Mouse (Mus musculus): ENCODE measurements around the gene Lefty2. TPM values are rescaled to one million over a fixed set of nuclear protein-coding genes. Genes with fewer than 3 reads are reported as not detected.

Gene Lefty2
- total RNA-seq, 2 experiments from 2014 or later = 0.69 to 0.77 TPM

Other genes with a start within 250 kb of the Lefty2 start
- not detected for gene Mixl1, start 196.1 kb upstream of the Lefty2 start, total RNA-seq (2021)
- gene Acbd3, start 167.1 kb upstream of the Lefty2 start, total RNA-seq (2021) = 10 to 100 TPM; 30.1 to 35.1 TPM
- 100 to 1,000 TPM; 274 to 285 TPM for gene H3f3a, start 79.2 kb upstream of the Lefty2 start, total RNA-seq (2021)
- gene Sde2, start 42.0 kb upstream of the Lefty2 start, total RNA-seq (2021) = 10 to 100 TPM; 20.3 to 21.9 TPM
- gene Pycr2, start 11.2 kb downstream of the Lefty2 start, total RNA-seq (2021) = 10 to 100 TPM; 26.0 to 27.3 TPM
- under 1 TPM in 1 of 2 experiments, not detected in 1; 0.20 TPM for gene Lefty1, start 41.9 kb downstream of the Lefty2 start, total RNA-seq (2021)
- 10 to 100 TPM; 13.8 to 20.6 TPM for gene Tmem63a, start 49.2 kb downstream of the Lefty2 start, total RNA-seq (2021)
- gene Ephx1, start 127.8 kb downstream of the Lefty2 start, total RNA-seq (2021) = 10 to 100 TPM; 30.2 to 31.6 TPM
- not detected for gene 9130409I23Rik, start 158.1 kb downstream of the Lefty2 start, total RNA-seq (2021)

Measured in left cerebral cortex, postnatal 36 days (tissue).